Mouse (Mus musculus): ENCODE measurements around the gene Gm15557.

Gm15557 gene

GRCm38 (mm10) chr2:155952006-155952405 lies 11.5 kb downstream of the Gm15557 start:
- peak; percentile 29 for DNase-seq (ENCODE audit: low spot score)

- DNase-seq (ENCODE audit: low spot score), result peak; percentile 81
These were observed 15.9 kb downstream of the Gm15557 start, which contains the start of gene Cep250 for GRCm38 (mm10) chr2:155956134-155957059. TSS of gene Cep250 (plus strand) at chr2:155956458.

- no peak for DNase-seq (ENCODE audit: low spot score)
These were observed 19.5 kb downstream of the Gm15557 start for GRCm38 (mm10) chr2:155959981-155960380.

- DNase-seq (ENCODE audit: low spot score), result no peak
These were observed 21.3 kb downstream of the Gm15557 start for GRCm38 (mm10) chr2:155961862-155962261.

- DNase-seq (ENCODE audit: low spot score), result no peak
These were observed 22.5 kb downstream of the Gm15557 start for GRCm38 (mm10) chr2:155962991-155963390.

- no peak for DNase-seq (ENCODE audit: low spot score)
These were observed 32.8 kb downstream of the Gm15557 start for GRCm38 (mm10) chr2:155973348-155973747.

GRCm38 (mm10) chr2:155974087-155974731 lies 33.7 kb downstream of the Gm15557 start:
- no peak for DNase-seq (ENCODE audit: low spot score)

- DNase-seq (ENCODE audit: low spot score), result no peak
These were observed 38.9 kb downstream of the Gm15557 start for GRCm38 (mm10) chr2:155979328-155979991.

GRCm38 (mm10) chr2:155985776-155986175 lies 45.2 kb downstream of the Gm15557 start:
- no peak for DNase-seq (ENCODE audit: low spot score)

- no peak for DNase-seq (ENCODE audit: low spot score)
These were observed 46.6 kb downstream of the Gm15557 start for GRCm38 (mm10) chr2:155987131-155987530.

GRCm38 (mm10) chr2:155989085-155989484 lies 48.6 kb downstream of the Gm15557 start:
- DNase-seq (ENCODE audit: low spot score), result no peak

- no peak for DNase-seq (ENCODE audit: low spot score)
These were observed 50.6 kb downstream of the Gm15557 start for GRCm38 (mm10) chr2:155991151-155991550.

GRCm38 (mm10) chr2:155991863-155992321 lies 51.4 kb downstream of the Gm15557 start:
- DNase-seq (ENCODE audit: low spot score), result no peak

Measured in urinary bladder, postnatal 25 days (tissue).